ENCODE assay signal across 9 mouse cellular contexts in the genomic region with DNA sequence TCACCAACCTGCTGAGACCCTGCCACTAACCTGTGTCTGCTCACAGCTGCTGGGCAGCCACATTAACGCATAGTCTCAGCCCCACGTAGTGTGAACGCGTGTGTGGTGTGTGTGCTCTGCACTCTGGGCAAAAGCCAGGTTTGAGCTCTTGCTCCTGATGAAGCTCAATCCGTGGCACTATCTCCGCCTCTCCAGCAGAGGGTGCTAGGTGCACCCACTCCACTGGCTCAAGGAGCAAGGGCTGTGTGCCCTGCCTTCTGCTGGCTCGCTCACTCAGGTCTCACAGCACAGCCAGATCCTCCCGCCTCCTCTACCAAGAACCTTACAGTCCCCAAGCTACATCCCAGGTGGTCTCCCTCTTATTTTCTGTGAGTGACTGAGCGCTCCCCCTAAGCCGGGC. TPM values are rescaled to one million over a fixed set of nuclear protein-coding genes. Genes with fewer than 3 reads are reported as not detected.
DNase-seq lines count a peak whose midpoint lies in the region; ATAC-seq and TF ChIP-seq lines count a peak whose summit lies in the region.
"Had no signal": no experiment of that assay in that cellular context is flagged by ENCODE, and none has a peak within 500 bp of the region (broad histone marks: within the 10 kb centered on the region; RNA-seq: fewer than 3 reads in every experiment).

No protein-coding gene starts in this region.

- H3K9ac ChIP-seq in liver, embryonic 13.5 days = no peak overlapping the region
- H3K9ac ChIP-seq: midbrain, embryonic 12.5 days had no signal

- H3K9me3 ChIP-seq in liver, embryonic 13.5 days (replicated peaks) = no peaks in the 10 kb centered on the region
- H3K9me3 ChIP-seq: midbrain, embryonic 12.5 days had no signal

- no peak overlapping the region for H3K27ac ChIP-seq in cerebellum, adult 2 months (ENCODE audit: insufficient read depth, low read length)
- H3K27ac ChIP-seq in gastrocnemius, adult 2 months = peak overlapping the region; percentile 88
- H3K27ac ChIP-seq in liver, embryonic 13.5 days = no peak overlapping the region
- H3K27ac ChIP-seq: midbrain, embryonic 12.5 days had no signal

- DNase-seq in urinary bladder, postnatal 14 days (ENCODE audit: low spot score) = peak; percentile 46
- no peak for DNase-seq in urinary bladder, postnatal 10 days (ENCODE audit: low spot score)
- peak; percentile 76 to 84 for DNase-seq in cerebellum, adult 2 months
- peak; percentile 82 for DNase-seq in gastrocnemius, adult 2 months
- DNase-seq in kidney, postnatal 10 days = peak; percentile 69
- peak; percentile 25 for DNase-seq in liver, embryonic 13.5 days
- peak; percentile 53 for DNase-seq in ovary, postnatal 14 days (ENCODE audit: low spot score)
- DNase-seq in urinary bladder, postnatal 25 days (ENCODE audit: low spot score) = no peak

- intact Hi-C loops in gastrocnemius, adult 2 months (cut with DNase I) = loop anchor here (5.0 to 10.0 kb wide), 3 partner anchors 74 to 202 kb away; a partner anchor contains a TSS

- no peaks in the 10 kb centered on the region for H3K27me3 ChIP-seq in cerebellum, adult 2 months (ENCODE audit: control insufficient read depth, insufficient read depth, low read length)
- H3K27me3 ChIP-seq in liver, embryonic 13.5 days = no peaks in the 10 kb centered on the region
- H3K27me3 ChIP-seq: midbrain, embryonic 12.5 days had no signal

- H3K4me3 ChIP-seq in cerebellum, adult 2 months (replicated peaks; ENCODE audit: insufficient read depth, low read depth, low read length) = no peak overlapping the region
- no peak overlapping the region for H3K4me3 ChIP-seq in gastrocnemius, adult 2 months
- H3K4me3 ChIP-seq in liver, embryonic 13.5 days (replicated peaks) = no peak overlapping the region
- H3K4me3 ChIP-seq: midbrain, embryonic 12.5 days had no signal

- H3K4me2 ChIP-seq in liver, embryonic 13.5 days = no peak overlapping the region
- H3K4me2 ChIP-seq: midbrain, embryonic 12.5 days had no signal

- H3K4me1 ChIP-seq in cerebellum, adult 2 months (ENCODE audit: control insufficient read depth, insufficient read depth, low read length) = peaks cover 23% of the 10 kb centered on the region
- H3K4me1 ChIP-seq in liver, embryonic 13.5 days (replicated peaks) = no peaks in the 10 kb centered on the region
- H3K4me1 ChIP-seq: midbrain, embryonic 12.5 days had no signal

- TF ChIP-seq POLR2A in cerebellum, adult 2 months (IDR thresholded peaks at IDR 0.05; ENCODE audit: borderline replicate concordance, insufficient read depth, low read length) = no peak

- H3K36me3 ChIP-seq in liver, embryonic 13.5 days = peaks cover 76% of the 10 kb centered on the region

- WGBS in cerebellum, adult 2 months = 22% methylated on average over 10 of the region's 10 CpGs
- 74% methylated on average over 10 of the region's 10 CpGs for WGBS in liver, embryonic 13.5 days (ENCODE audit: insufficient replicate concordance)

- ATAC-seq in liver, embryonic 13.5 days (ENCODE audit: low read depth) = peak; percentile 24; the same call in 1 of the 2 replicates

- TF ChIP-seq CTCF in cerebellum, adult 2 months (IDR thresholded peaks at IDR 0.05; ENCODE audit: borderline replicate concordance, insufficient read depth, low read depth, low read length) = peak; percentile 95
- TF ChIP-seq CTCF in gastrocnemius, adult 2 months (IDR thresholded peaks at IDR 0.05) = peak; percentile 84

RNA-seq across cellular contexts. Expression of a gene that starts 21.5 kb away (rescaled TPM):
- polyA plus RNA-seq in cerebellum, adult 2 months (2012; rRNA removed) = 42.3 and 44.4 TPM in 2 replicates
- total RNA-seq in gastrocnemius, adult 2 months (2021) = 1 to 10 TPM; 4.9 to 7.2 TPM
- 9.7 and 10.3 TPM in 2 replicates for polyA plus RNA-seq in liver, embryonic 13.5 days (2015; fragmentation: Nextera tagmentation; extraction: Ambion mirVana)

RNA-seq across cellular contexts. Expression of a gene that starts 21.5 kb away (rescaled TPM):
- polyA plus RNA-seq in cerebellum, adult 2 months (2012; rRNA removed) = 22.3 and 25.3 TPM in 2 replicates
- 10 to 100 TPM; 31.2 to 34.7 TPM for total RNA-seq in gastrocnemius, adult 2 months (2021)
- polyA plus RNA-seq in liver, embryonic 13.5 days (2015; fragmentation: Nextera tagmentation; extraction: Ambion mirVana) = 39.8 and 40.0 TPM in 2 replicates

Comparison
In these comparisons a context has a peak if more than half of its experiments do, and no peak if none do; other contexts are left out.
1. DNase-seq: peak in urinary bladder, postnatal 14 days (single experiment), cerebellum, adult 2 months (2 of 2), gastrocnemius, adult 2 months (single experiment), kidney, postnatal 10 days (single experiment), liver, embryonic 13.5 days (single experiment) and ovary, postnatal 14 days (single experiment); none in urinary bladder, postnatal 10 days (single experiment) and urinary bladder, postnatal 25 days (single experiment).